Mouse (Mus musculus) kidney, postnatal 4 days (tissue): Measurements from ENCODE around the gene Spred2.
A peak's percentile ranks its signal among the peaks of the same experiment; 100 is the strongest.

ENCODE experiments used
- DNase-seq, 2 experiments: peaks; one replicate each; pipeline ENCODE4 v3.0.0; 2021; ENCODE audit warnings: mixed read lengths in 2 of 2

Spred2 gene

GRCm38 (mm10) chr11:19986871-19987755 lies 62.9 kb downstream of the Spred2 start:
- peak in 1 of 2 experiments; percentile 54 for DNase-seq

DNA sequence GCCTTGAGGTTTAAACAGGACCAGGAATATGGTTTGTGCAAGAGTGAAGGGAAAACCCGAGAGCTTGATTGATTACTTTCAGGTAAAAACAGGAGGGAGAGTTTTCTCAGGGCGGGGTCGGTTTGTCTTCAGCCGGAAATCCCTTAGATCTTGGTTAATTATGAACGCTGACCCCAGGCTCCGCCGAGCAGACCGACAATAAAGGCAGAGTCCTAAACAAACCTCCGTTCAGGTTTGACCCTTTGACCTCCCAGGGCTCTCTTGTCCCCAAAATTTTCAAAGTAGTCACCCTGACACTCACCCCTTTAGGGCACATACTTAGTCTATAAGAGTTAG lies 63.5 kb downstream of the Spred2 start:
- DNase-seq = no peak

DNA sequence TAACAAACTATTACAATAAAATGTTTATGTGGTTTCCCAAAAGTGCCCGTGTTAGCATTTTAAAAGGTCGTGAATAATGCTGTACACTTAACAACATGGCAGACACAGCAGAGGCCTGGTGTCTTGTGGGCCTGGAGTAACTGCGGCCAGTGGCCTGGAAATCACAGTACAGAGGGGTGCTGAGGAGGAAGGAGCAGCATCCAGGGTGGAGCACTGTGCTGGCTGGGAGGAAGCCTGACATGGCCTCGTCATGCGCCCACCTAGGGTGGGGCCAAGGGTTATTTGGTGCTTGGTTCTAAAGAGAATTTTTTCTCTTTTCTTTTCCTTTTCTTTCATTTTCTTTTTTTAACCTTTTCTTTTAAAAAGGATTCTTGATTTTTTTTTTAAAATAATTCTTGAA lies 64.0 kb downstream of the Spred2 start:
- no peak for DNase-seq

DNA sequence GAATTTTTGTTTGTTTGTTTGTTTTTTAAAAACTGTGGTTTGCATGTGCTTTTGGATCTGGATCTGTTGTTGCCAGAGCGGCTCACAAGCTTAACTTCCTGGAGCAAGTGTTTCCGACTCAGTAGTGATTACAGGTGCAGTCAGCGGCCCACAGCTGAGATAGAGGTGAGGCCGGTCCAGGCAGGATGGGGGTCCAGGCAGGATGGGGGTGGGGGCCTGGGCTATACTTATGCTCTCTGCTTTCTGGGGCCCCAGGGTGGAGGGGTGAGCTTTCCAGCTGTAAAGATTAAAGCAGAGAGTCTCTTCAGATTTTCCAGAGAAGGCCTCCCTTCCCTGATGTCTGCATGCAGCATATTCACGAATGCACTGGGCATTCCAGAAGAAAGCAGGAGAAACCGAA lies 64.5 kb downstream of the Spred2 start:
- DNase-seq = no peak

DNA sequence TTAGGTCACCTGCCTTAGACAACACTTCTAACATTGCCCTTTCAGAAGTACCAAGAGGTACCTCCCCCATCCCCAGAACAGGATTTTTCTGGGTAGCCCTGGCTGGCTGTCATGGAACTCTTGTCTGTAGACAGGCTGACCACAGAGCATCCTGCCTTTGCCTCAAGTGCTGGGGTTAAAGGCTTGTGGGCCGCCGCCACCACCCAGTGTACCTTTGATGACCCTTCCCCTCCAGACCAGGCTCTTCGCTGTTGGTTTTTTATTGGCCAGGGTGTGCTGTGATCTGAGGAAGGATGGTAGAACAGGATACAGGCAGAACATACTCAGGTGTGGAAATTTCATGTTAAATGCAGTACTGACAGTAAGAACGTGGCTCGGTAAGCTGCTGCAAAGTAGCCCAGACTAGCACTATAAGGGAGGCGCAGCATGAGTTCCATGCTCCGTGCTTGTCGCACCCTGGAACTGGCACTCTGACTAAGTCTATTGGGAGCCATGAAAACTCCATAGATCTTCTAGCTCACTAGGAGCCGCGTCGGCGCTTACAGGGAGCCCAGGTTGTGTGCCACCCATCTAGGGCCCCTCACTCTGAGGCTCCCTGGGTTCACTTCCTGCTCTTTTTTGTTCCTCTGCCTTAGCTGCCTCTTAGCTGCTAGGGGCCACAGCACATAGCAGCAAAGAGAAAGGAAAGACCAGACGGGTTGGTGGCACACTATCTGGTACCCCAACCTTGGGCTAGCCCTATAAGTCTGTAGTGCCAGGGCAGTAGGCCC lies 65.2 kb downstream of the Spred2 start:
- no peak for DNase-seq

DNA sequence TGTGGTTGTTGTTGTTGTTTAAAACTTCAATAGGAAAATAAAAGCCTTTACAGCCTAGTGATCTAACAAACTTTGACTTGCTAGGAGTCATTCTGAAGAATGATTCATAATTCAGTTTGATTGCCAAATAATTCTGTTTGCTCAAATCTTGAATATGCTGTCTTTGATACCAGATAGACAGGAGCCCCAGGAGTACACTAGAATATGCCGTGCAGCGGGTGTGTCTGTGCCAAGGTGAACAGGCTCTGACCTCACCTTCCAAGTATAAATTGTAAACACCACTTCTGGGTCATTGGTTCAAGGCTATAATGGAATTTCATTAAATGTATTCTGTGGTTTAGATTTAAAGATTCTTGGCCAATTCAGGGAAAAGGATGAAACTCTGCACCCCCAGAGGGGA lies 66.6 kb downstream of the Spred2 start:
- no peak for DNase-seq

DNA sequence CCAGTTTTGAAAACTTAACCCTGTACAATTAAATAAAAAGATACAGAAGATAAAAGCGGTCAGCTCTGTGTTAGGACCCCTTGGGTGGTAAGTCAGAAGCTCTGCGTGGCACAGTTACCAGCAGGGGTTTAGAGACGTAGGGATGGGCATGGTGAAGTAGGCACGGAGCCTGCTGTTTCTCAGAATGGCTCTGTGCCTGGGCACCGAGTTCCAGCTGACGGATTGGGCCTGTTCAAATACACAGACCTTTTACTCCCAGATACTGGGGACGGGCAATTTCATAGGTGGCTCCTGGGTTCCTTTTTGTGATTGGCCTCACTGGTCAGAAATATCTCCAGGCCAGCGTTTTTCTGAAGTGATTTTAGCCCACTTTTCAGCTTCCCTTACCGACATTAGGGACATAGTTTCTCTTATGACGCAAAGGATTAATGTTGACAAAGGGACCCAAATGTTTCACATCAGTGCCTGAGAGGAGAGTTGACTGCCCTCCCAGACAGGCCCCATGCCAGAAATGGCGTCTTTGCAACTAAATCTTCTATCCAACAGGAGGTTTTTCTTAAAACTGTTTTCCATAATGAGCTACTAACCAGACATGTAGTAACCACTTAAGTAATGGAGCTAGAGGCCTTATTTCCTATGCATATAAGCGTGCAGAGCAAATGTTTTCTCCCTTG lies 67.3 kb downstream of the Spred2 start:
- DNase-seq = peak; percentile 77 to 81

- no peak for DNase-seq
Observed at GRCm38 (mm10) chr11:19992341-19993281, 68.4 kb downstream of the Spred2 start.

GRCm38 (mm10) chr11:19993753-19994152 lies 69.6 kb downstream of the Spred2 start:
- no peak for DNase-seq

DNA sequence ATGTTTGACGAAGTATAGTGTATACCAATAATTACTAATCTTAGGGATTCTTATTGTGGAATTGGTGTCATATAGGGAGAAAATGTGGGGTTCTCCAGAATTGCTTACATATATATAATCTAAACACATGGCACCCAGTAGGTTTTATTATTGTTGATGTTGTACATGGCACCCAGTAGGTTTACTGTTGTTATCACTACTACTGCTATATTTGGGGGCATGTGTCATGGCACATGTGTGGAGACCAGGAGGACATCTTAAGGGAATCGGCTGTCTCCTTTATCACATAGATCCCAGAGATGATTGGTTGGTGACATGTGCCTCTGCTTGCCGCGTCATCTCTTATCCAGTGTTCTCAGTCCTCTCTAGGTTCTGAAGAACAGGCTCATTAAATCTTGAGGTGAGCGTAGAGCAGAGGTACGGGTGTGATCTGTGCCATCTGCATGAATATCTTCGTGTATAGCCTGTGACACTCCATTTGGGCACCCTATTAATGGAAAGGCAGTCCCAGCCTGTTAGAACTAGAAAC lies 70.2 kb downstream of the Spred2 start:
- DNase-seq = no peak

GRCm38 (mm10) chr11:19997940-19998339 lies 73.8 kb downstream of the Spred2 start:
- peak; percentile 65 to 74 for DNase-seq

- no peak for DNase-seq
Observed at GRCm38 (mm10) chr11:20002883-20003282, 78.7 kb downstream of the Spred2 start.

- no peak for DNase-seq
Observed at GRCm38 (mm10) chr11:20007701-20008100, 83.5 kb downstream of the Spred2 start.

DNA sequence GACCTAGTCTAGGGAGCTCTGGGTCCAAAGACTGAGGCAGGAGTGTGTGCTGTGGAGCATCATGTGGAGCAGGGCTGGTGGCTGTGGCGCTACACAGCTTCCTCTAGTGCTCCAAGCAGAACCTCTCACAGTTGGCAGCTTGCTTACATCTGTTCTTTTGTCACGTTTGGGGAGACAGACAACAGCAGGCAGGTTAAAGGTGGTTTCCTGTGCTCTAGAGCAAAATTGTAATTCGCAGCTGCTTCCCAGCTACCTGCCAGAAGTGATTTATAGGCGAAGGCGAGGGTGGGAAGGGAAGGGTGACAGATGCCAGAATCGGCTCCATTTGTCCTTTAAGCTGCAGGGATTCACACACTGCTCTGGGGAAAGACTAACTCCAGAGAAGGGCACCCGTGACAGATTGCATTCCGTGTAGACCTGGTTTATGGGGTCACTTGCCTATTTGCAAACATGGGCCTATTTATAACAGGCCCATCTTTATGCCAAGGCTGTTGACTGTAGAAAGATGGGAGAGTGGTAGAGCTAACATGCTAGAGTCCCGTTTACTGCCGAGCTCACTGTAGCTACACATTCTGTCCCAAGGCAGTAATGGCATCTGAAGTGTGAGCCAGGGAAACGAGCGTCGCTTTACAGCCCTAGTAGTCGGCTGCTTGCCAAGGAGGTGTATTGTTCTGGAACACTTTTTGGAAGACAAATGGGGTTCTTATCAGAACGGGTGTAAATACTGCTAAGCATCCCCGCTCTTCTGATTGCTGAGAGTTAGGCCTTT lies 87.2 kb downstream of the Spred2 start:
- DNase-seq = peak; percentile 67 to 76

DNA sequence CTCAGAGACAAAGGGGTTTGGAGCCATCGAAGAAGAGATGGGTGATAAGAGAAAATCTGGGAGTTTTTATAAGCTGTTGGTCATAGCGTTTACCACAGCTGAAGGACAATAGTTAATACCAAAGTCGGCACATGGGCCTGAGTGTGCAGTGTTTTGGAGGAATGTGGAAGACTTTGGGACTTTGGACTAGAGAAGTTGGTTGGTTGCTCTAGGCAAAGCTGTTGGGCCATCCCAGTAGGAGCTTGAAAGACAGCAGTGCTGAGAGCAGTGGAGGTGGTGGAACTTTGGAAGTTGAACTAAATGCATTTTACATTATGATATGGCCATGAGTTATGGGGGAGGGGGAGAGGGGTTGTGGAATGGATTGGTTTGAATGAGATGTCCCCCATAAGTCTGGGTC lies 89.2 kb downstream of the Spred2 start:
- no peak for DNase-seq

- no peak for DNase-seq
Observed at GRCm38 (mm10) chr11:20017937-20018336, 93.8 kb downstream of the Spred2 start.

DNA sequence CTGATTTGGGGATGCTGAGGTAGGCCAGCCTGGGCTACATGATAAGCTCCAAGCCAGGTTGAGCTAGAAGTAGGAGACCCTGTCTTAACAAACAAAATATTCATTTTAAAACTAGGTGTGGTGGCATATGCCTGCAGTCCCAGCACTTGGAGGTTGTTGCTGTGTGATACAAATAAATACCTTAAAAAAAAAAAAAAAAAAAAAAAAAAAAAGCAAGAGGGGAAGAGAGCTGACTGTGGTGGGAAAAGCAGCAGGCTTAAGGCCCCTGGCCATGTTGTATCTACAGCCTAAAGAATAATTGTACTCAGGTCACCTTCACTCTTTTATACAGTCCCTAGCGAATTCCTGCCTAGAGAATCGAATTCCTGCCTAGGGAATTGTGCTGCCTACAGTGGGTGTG lies 94.7 kb downstream of the Spred2 start:
- no peak for DNase-seq

DNA sequence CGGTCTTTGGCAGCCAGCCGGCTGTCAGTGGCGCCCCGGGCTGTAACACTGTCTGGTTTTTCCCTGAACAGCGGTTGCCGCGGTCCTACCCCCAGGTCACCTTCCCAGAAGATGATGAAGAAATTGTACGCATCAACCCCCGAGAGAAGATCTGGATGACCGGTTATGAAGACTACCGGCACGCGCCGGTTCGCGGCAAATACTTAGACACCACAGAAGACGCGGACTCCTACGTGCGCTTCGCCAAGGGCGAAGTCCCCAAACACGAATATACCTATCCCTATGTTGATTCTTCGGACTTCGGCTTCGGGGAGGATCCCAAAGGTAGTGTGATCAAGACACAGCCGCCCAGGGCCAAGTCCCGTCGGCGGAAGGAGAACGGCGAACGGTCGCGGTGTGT lies 96.5 kb downstream of the Spred2 start:
- DNase-seq = peak in 1 of 2 experiments; percentile 44

- no peak for DNase-seq
Observed at GRCm38 (mm10) chr11:20022462-20022861, 98.3 kb downstream of the Spred2 start.

- no peak for DNase-seq
Observed at GRCm38 (mm10) chr11:20022911-20023482, 98.8 kb downstream of the Spred2 start.

DNA sequence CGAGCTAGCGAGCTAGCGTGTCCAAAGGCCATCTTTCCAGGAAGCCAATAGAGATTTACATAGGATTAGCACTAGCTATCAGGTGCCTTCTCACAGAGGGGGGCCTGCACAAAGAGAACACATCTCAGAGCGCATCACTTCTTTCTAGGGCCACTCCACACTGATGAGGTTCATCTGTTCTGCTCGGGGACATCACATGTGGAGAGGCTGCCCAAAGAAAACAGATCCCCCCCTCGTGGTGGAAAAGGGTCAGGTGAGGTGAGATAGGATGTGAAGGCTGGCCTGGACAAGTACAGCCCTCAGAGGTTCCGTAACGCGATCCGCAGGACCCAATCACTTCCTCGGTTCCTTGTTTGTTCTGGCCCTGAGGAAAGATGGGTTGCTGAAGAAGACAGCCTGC lies 101.7 kb downstream of the Spred2 start:
- peak; percentile 48 to 58 for DNase-seq
